Mouse (Mus musculus) T-helper 17 cell (primary cell): ENCODE data around the gene Cend1.
"Not testable (repeated sequence)": the region's sequence is repeated elsewhere in the genome, so short reads cannot be mapped to it uniquely, and the experiment has no call there.

Experiments used
- in situ Hi-C, 2 experiments: fragments of 300-600 bp; cut with MboI, MseI; formaldehyde crosslinking; loops; 1 replicate in 1 of 2; 2 replicates in 1 of 2; pipeline ENCODE4 v1.15.1; 2025; ENCODE audit warnings: high pct_unique_total_duplicates in 2 of 2

The Cend1 gene

GRCm38 (mm10) chr7:141446374-141446773, 17.1 kb upstream of the Cend1 start:
- in situ Hi-C loops: not testable (repeated sequence)

GRCm38 (mm10) chr7:141443828-141444237, 14.5 kb upstream of the Cend1 start, which contains the start of gene Pidd1:
Gene Pidd1 (minus strand): TSS chr7:141444025.
- in situ Hi-C loops: no loop called here

GRCm38 (mm10) chr7:141443081-141443821, 14.0 kb upstream of the Cend1 start:
- in situ Hi-C loops: no loop called here

GRCm38 (mm10) chr7:141442199-141442598, 12.9 kb upstream of the Cend1 start:
- in situ Hi-C loops: no loop called here

GRCm38 (mm10) chr7:141441460-141441859, 12.2 kb upstream of the Cend1 start:
- in situ Hi-C loops: no loop called here

- in situ Hi-C loops: no loop called here
Observed at GRCm38 (mm10) chr7:141440613-141441012, 11.3 kb upstream of the Cend1 start.

- in situ Hi-C loops: no loop called here
Observed at GRCm38 (mm10) chr7:141439811-141440210, 10.5 kb upstream of the Cend1 start.

- in situ Hi-C loops: no loop called here
Observed at GRCm38 (mm10) chr7:141439140-141439679, 9.9 kb upstream of the Cend1 start.

GRCm38 (mm10) chr7:141438201-141438968, 9.1 kb upstream of the Cend1 start:
- in situ Hi-C loops: no loop called here

GRCm38 (mm10) chr7:141437178-141438120, 8.2 kb upstream of the Cend1 start, which contains the start of gene Slc25a22:
Gene Slc25a22 (minus strand): TSS chr7:141437892.
- in situ Hi-C loops: no loop called here

- in situ Hi-C loops: no loop called here
Observed at GRCm38 (mm10) chr7:141436523-141436892, 7.2 kb upstream of the Cend1 start.

GRCm38 (mm10) chr7:141435856-141436522, 6.7 kb upstream of the Cend1 start:
- in situ Hi-C loops: no loop called here

- in situ Hi-C loops: no loop called here
Observed at GRCm38 (mm10) chr7:141435129-141435855, 6.0 kb upstream of the Cend1 start.

- in situ Hi-C loops: no loop called here
Observed at GRCm38 (mm10) chr7:141434464-141434863, 5.2 kb upstream of the Cend1 start.

GRCm38 (mm10) chr7:141433517-141434400, 4.5 kb upstream of the Cend1 start:
- in situ Hi-C loops: no loop called here

- in situ Hi-C loops: no loop called here
Observed at GRCm38 (mm10) chr7:141432741-141433516, 3.6 kb upstream of the Cend1 start.

GRCm38 (mm10) chr7:141432186-141432611, 2.9 kb upstream of the Cend1 start:
- in situ Hi-C loops: no loop called here
